Mouse (Mus musculus) hematopoietic stem cell, adult 5-6 weeks (primary cell): ENCODE data around the gene Ankrd2. TPM values are rescaled to one million over a fixed set of nuclear protein-coding genes. Genes with fewer than 3 reads are reported as not detected.
"Not testable (repeated sequence)": the region's sequence is repeated elsewhere in the genome, so short reads cannot be mapped to it uniquely, and the experiment has no call there.

Experiments
- ATAC-seq, 2 experiments: fragments of 125-278 bp in 1 of 2; replicated peaks in 1 of 2; 2 replicates each; pipeline ENCODE4 v1.8.0; 2016 to 2017; ENCODE audit warnings: inconsistent platforms in 2 of 2, mild to moderate bottlenecking in 2 of 2, moderate number of reproducible peaks in 2 of 2, low read depth in 1 of 2, moderate TSS enrichment in 1 of 2; ENCODE audit not compliant: low FRiP score in 2 of 2, poor library complexity in 2 of 2, severe bottlenecking in 2 of 2, insufficient read depth in 1 of 2, low TSS enrichment in 1 of 2
- total RNA-seq: library from RNA; stranded (forward); fragments of 172-1452, 232-1000 nt; gene quantifications from 2 replicates; pipeline ENCODE4 v1.2.3, GENCODE M21; 2017

Gene Ankrd2
- total RNA-seq, 1 experiment from 2014 or later = not detected

DNA sequence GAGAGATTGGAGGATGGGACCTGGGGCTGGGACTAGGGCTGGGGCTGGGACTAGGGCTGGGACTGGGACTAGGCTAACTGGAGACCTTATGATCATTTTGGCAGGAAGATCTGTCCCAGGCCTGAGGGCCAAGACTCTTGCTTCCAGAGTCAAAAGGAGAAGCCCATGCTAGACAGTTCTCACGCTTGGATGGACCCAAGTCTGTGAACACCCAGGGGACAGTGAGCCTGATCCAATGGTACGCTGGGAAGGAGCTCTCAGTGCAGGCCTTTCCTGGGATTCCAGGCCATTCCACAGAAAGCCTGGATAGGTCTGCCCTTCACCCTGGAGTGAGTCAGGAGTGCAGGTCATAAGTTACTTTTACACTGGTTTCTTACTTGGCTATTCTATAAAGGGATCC is 39.3 kb downstream of the Ankrd2 start:
- ATAC-seq = no peak

DNA sequence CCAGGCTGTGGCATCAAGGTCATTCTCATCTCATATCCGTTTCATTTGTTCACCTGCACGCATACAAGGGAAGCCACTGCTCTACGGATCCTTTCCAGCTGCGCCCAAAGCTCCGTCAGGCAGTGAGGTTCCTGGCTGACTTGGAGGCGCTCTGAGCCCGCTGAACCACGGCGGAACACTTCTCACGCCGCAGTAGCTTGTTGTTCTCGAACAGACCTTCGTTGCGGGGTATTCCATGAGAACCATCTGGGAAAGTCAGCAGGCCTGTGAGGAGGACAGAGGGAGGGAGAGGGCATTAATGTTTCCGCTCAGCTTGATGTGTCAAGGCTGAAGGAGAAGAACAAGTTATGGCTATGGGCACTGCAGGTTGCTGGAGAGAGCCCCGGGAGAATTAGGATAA is 40.2 kb downstream of the Ankrd2 start:
- no peak for ATAC-seq

DNA sequence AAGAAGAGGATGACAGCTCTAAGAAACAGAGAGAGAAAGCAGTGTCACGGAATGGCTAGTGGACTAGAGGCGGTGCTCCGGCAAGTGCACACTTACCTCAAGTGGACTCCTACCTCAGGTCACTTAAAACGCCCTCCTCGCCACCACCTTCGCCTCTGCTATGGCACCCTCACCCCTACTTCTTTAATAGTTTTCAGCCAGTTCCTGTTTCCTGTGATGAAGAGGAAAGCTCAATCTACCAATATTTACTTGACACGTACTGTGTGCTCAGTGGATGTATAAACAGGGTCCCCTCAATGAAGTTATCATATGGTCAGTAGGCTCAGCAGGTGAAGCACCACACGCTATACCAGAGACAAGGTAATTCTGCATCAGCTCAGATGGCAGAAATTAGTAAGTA is 42.8 kb downstream of the Ankrd2 start:
- ATAC-seq = no peak

DNA sequence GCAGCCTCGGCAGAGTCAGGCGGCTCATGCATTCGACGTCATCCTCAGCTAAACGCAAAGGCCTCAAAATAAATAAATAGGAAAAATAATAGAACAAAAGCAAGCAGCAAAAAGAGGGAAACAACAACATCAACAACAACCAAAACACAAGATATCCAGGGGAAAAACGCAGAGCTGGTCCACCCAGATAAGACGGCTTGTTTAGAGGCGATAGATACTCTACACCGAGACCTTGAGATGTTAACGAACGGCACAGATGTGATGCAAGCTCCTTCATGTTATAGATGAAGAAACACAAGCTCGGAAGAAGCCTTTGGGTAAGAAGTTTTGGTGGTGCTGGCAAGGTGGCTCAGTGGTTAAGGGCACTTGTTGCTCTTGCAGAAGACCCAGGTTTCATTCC is 43.2 kb downstream of the Ankrd2 start:
- no peak for ATAC-seq

DNA sequence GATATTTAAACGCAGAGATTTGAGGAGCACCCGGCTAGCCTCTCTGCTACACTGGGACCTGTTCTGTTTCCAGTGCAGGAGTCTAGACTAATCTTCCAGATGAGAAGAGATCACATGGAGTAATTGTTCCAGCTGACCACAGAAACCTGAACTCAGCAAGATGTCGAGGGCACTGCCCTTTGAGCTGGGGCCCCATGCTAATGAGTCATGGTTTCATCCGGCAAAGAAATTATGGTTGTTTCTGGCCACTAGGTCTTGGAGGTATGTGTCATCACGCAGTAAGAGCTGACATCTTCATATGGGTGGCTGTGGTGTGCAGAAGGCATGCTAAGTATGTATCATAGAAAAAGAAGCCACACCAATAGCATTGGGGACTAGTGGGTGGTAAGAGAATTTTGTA is 44.1 kb downstream of the Ankrd2 start:
- ATAC-seq = no peak

DNA sequence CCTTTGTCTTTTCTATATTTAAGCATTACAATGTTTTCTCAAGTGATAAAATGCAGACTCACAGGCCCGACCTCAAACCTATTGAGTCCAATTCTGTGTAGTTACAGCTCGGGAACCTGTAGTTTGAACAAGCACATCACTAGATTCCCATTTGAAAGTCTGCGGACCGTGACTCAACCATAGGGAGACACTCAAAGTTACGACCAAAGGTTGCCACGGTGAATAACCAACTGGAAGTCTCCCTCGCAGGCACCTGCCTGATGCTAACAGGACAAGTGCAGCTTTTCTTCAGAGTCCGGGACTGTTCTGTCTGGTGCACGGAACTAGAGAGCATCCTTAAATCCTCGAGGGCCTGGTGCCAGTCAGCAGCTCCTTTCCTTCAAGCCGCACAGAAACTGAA is 44.7 kb downstream of the Ankrd2 start:
- ATAC-seq = no peak

DNA sequence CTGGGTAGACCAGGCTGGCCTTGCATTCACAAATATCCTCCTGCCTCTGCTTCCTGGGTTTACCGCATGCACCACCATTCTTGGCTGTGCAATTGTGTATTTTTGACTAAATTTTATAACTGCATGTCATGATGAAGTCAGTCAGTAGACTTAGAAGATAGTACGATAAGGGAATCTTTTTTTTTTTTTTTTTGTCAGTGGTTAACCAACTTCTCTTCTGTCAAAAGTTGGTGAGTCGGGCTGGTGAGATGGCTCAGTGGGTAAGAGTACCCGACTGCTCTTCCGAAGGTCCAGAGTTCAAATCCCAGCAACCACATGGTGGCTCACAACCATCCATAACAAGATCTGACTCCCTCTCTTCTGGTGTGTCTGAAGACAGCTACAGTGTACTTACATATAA is 45.8 kb downstream of the Ankrd2 start:
- ATAC-seq = not testable (repeated sequence)

DNA sequence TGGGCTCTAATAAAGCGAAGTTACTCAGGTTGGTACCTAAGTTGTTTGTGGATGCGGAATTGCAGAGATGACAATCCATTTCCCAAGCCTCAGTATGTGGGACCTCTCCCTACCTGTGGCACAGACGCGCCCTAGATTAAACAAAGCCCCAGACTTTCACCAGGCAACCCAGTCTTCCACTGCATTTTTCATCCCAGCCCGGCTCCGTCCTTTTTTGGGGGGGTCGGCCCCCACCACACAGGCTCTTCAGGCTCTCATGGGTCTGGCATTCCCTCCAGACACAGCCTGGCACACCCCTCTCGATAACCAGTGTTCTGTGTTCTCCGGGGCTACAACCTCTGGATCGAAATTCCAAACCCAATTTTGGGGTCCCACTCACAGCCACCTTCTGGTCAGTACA is 49.9 kb downstream of the Ankrd2 start:
- ATAC-seq = no peak

DNA sequence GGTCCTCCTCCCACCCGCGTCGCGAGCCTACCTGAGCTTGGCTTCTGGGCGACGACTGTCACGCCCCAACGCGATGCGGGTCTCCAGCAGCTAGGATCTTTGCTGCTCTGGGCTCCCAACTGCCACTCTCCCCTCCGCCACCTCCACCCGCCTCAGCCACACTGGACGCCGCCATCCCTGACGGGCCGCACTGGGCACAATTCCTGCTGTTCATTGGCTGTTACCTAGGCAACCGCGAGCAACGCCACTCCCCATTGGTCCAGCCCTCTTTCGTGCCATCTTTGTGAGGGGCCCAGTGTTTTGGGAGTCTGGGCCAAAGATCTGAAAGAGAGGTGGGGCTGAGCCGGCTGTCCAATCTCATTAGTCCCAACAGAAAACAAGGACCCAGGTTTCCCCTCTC is 50.4 kb downstream of the Ankrd2 start, which contains the start of gene Morn4:
Gene Morn4, minus strand, starts transcription at position 192 of the 400 bp plus-strand sequence.
- peak; percentile 51 to 52 for ATAC-seq

DNA sequence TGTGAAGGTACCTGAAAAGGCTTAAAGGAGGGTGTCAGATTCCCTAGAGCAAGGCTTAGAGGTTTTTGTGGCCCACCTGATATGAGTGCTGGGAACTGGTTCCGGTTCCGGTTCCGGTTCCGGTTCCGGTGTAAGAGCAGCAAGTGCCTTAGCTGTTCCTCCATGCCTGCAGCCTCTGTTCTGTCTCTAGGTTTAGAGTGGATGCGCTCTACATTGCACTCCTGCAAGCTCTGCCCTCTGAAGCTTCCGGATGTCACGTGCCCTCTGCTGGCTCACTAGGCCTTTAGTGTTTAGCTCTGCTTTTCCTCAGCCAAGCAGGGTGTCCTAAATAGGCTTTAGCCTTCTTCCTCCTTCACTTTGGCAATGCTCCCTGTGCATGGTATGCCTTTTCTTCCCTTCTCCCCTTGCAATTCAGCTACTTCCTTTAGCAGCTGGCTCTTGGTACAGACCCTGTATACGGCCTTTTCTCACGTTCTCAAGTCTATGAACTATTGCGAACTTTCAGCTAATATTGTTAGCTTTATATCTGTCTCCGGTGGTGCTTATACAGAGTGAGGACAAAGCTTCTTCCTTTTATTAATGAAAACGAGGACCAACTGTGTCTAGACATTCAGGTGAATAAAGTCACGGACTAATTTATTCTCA is 53.4 kb downstream of the Ankrd2 start:
- peak; percentile 34 to 41 for ATAC-seq

DNA sequence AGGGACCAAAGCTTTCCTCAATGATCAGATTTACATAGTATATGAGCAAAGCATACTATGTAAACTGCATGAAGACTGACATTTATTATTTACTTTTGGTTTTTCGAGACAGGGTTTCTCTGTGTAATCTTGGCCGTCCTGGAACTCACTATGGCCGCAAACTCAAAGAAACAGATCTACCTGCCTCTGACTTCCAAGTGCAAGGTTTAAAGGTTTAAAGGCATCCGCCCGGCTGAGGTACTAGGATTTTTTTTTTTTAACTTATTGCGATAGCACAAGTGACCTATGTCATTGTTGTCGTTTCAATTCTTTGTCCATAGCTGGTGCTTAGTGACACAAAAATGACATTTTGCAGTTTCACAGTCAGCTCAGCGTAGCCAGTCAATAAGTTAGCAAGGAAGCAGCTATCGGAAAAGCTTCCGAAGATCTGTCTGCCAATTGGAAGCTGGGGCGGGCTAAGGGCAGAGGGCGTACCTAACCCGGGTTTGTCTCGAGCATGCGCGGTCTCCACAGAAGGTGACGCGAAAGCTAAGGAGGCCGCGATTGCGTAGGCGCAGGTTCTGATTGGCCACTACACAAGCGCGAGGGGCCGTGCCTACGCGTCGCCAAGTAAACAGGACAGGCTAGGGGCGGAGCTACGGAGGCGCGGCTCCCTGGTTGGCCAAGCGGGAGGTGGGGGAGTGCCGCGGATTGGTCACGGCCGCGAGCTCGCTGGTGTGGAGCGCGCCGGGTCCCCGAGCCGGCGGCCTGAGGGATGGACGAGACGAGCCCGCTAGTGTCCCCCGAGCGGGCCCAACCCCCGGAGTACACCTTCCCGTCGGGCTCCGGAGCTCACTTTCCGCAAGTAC is 54.2 kb downstream of the Ankrd2 start, which contains the start of gene Pi4k2a:
Gene Pi4k2a, plus strand, starts transcription at position 723 of the 848 bp plus-strand sequence.
- peak; percentile 94 to 96 for ATAC-seq

DNA sequence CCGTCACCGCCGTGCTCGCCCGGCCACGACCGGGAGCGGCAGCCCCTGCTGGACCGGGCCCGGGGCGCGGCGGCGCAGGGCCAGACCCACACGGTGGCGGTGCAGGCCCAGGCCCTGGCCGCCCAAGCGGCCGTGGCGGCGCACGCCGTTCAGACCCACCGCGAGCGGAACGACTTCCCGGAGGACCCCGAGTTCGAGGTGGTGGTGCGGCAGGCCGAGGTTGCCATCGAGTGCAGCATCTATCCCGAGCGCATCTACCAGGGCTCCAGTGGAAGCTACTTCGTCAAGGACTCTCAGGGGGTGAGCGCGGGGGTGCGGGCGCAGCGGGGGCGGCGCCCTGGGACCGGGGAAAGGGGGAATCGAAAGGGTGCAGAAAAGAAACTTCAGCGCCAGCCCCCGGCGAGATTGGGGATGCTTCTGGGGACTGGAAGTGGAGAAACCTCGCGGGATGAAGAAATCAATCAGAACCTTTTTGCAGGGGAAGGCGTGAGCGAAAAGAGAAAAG is 54.9 kb downstream of the Ankrd2 start:
- ATAC-seq = no peak

Other genes starting within 250 kb of the Ankrd2 start
- gene Arhgap19, start 234.0 kb upstream of the Ankrd2 start, total RNA-seq = 17.8 and 26.8 TPM in 2 replicates
- gene Frat1, start 206.0 kb upstream of the Ankrd2 start, total RNA-seq = 11.4 and 16.7 TPM in 2 replicates
- gene Frat2, start 187.9 kb upstream of the Ankrd2 start, total RNA-seq = 28.0 and 33.7 TPM in 2 replicates
- gene Rrp12, start 139.8 kb upstream of the Ankrd2 start, total RNA-seq = 12.2 and 18.9 TPM in 2 replicates
- 112 and 157 TPM in 2 replicates for gene Pgam1, start 124.1 kb upstream of the Ankrd2 start, total RNA-seq
- 50.7 and 52.2 TPM in 2 replicates for gene Exosc1, start 102.6 kb upstream of the Ankrd2 start, total RNA-seq
- 22.3 and 26.4 TPM in 2 replicates for gene Zdhhc16, start 102.5 kb upstream of the Ankrd2 start, total RNA-seq
- gene Mms19, start 54.8 kb upstream of the Ankrd2 start, total RNA-seq = 23.1 and 24.8 TPM in 2 replicates
- gene Ubtd1, start 54.2 kb upstream of the Ankrd2 start, total RNA-seq = 3.3 and 14.9 TPM in 2 replicates
- 0.94 TPM in 1 of 2 replicates, not detected in the other for gene Hoga1, start 9.6 kb downstream of the Ankrd2 start, total RNA-seq
- not detected in 2 replicates for gene 4933411K16Rik, start 16.2 kb downstream of the Ankrd2 start, total RNA-seq
- 1.1 and 2.8 TPM in 2 replicates for gene Morn4, start 50.4 kb downstream of the Ankrd2 start, total RNA-seq
- gene Pi4k2a, start 54.5 kb downstream of the Ankrd2 start, total RNA-seq = 8.3 and 9.1 TPM in 2 replicates
- gene Avpi1, start 93.1 kb downstream of the Ankrd2 start, total RNA-seq = 5.3 and 5.4 TPM in 2 replicates
- 16.1 and 22.8 TPM in 2 replicates for gene Marveld1, start 111.4 kb downstream of the Ankrd2 start, total RNA-seq
- 20.0 and 37.1 TPM in 2 replicates for gene Zfyve27, start 128.0 kb downstream of the Ankrd2 start, total RNA-seq
- 0.20 TPM in 1 of 2 replicates, not detected in the other for gene Sfrp5, start 166.3 kb downstream of the Ankrd2 start, total RNA-seq
- not detected in 2 replicates for gene Golga7b, start 211.6 kb downstream of the Ankrd2 start, total RNA-seq